Mouse (Mus musculus) adrenal gland (tissue): ENCODE measurements around the gene Foxg1.

Experiments used
- intact Hi-C: fragments of 180-260 bp; cut with DNase I; formaldehyde crosslinking; loops from one replicate; pipeline ENCODE4 v1.15.1; 2025
- long read RNA-seq, 2 experiments: library from polyadenylated mRNA; unstranded; transcript quantifications; one replicate each; pipeline ENCODE4 v2.0.0; 2020; ENCODE audit warnings: borderline replicate concordance in 1 of 2; ENCODE audit not compliant: insufficient replicate concordance in 1 of 2

Gene Foxg1
- long read RNA-seq, experiment 1 = 0 reads
- long read RNA-seq, experiment 2 = 0 reads

- intact Hi-C loops = no loop called here
Observed at GRCm38 (mm10) chr12:49382565-49383520, at the start of gene Foxg1. Foxg1 (plus strand) TSS chr12:49382660.

GRCm38 (mm10) chr12:49349697-49350096 lies 32.8 kb upstream of the Foxg1 start:
- intact Hi-C loops = no loop called here

GRCm38 (mm10) chr12:49368931-49369330 lies 13.5 kb upstream of the Foxg1 start:
- intact Hi-C loops = no loop called here

- intact Hi-C loops = loop anchor here (5.0 to 10.0 kb wide), 4 partner anchors 580 to 1813 kb away; no protein-coding TSS in a partner anchor
Observed at GRCm38 (mm10) chr12:49372170-49372569, 10.3 kb upstream of the Foxg1 start.

- intact Hi-C loops = loop anchor here (5.0 to 10.0 kb wide), 4 partner anchors 579 to 1812 kb away; no protein-coding TSS in a partner anchor
Observed at GRCm38 (mm10) chr12:49373176-49373575, 9.3 kb upstream of the Foxg1 start.

- intact Hi-C loops = loop anchor here (5.0 to 10.0 kb wide), 4 partner anchors 578 to 1811 kb away; no protein-coding TSS in a partner anchor
Observed at GRCm38 (mm10) chr12:49373821-49374605, 8.4 kb upstream of the Foxg1 start.

- intact Hi-C loops = loop anchor here (5.0 to 10.0 kb wide), 4 partner anchors 578 to 1810 kb away; no protein-coding TSS in a partner anchor
Observed at GRCm38 (mm10) chr12:49374606-49374995, 7.9 kb upstream of the Foxg1 start.

GRCm38 (mm10) chr12:49375427-49376317 lies 6.8 kb upstream of the Foxg1 start:
- intact Hi-C loops = loop anchor here (10.0 kb wide), 1 partner anchor 1809 kb away; no protein-coding TSS in a partner anchor

- intact Hi-C loops = loop anchor here (10.0 kb wide), 1 partner anchor 1808 kb away; no protein-coding TSS in a partner anchor
Observed at GRCm38 (mm10) chr12:49376318-49376992, 6.0 kb upstream of the Foxg1 start.

- intact Hi-C loops = loop anchor here (10.0 kb wide), 1 partner anchor 1807 kb away; no protein-coding TSS in a partner anchor
Observed at GRCm38 (mm10) chr12:49377281-49377970, 5.0 kb upstream of the Foxg1 start.

- intact Hi-C loops = loop anchor here (10.0 kb wide), 1 partner anchor 1806 kb away; no protein-coding TSS in a partner anchor
Observed at GRCm38 (mm10) chr12:49378920-49379319, 3.5 kb upstream of the Foxg1 start.

- intact Hi-C loops = loop anchor here (10.0 kb wide), 1 partner anchor 1805 kb away; no protein-coding TSS in a partner anchor
Observed at GRCm38 (mm10) chr12:49379446-49379845, 3.0 kb upstream of the Foxg1 start.

GRCm38 (mm10) chr12:49380442-49380841 lies 2.0 kb upstream of the Foxg1 start:
- intact Hi-C loops = no loop called here

GRCm38 (mm10) chr12:49381031-49381525 lies 1.4 kb upstream of the Foxg1 start:
- intact Hi-C loops = no loop called here

- intact Hi-C loops = no loop called here
Observed at GRCm38 (mm10) chr12:49381721-49382365, 617 bp upstream of the Foxg1 start.

GRCm38 (mm10) chr12:49383521-49384133 lies 1.2 kb downstream of the Foxg1 start:
- intact Hi-C loops = no loop called here

GRCm38 (mm10) chr12:49384295-49384875 lies 1.9 kb downstream of the Foxg1 start:
- intact Hi-C loops = no loop called here
